Mouse (Mus musculus) limb, embryonic 13.5 days (tissue): ENCODE results near the gene Sh3pxd2a. TPM values are rescaled to one million over a fixed set of nuclear protein-coding genes. Genes with fewer than 3 reads are reported as not detected.

Experiments
- ATAC-seq: fragments of 200-750 bp; cut with Nextera tagmentation; 2 replicates; pipeline ENCODE4 v1.8.0; 2017; ENCODE audit warnings: low read depth, moderate number of reproducible peaks, moderate TSS enrichment; ENCODE audit not compliant: low FRiP score
- H3K27ac ChIP-seq: fragments of 300-500 bp; sonication (generic); 2 replicates; pipeline ENCODE4 v1.5.1; 2015; ENCODE audit warnings: inconsistent platforms, mild to moderate bottlenecking, moderate library complexity
- H3K27me3 ChIP-seq: fragments of 300-500 bp; sonication (generic); 2 replicates; pipeline ENCODE4 v1.6.1; 2015; ENCODE audit warnings: mild to moderate bottlenecking, inconsistent platforms
- H3K36me3 ChIP-seq: fragments of 300-500 bp; sonication (generic); 2 replicates; pipeline ENCODE4 v1.6.1; 2015; ENCODE audit warnings: inconsistent platforms, mild to moderate bottlenecking, moderate library complexity
- H3K4me1 ChIP-seq: fragments of 300-500 bp; sonication (generic); 2 replicates; pipeline ENCODE4 v1.6.1; 2015; ENCODE audit warnings: inconsistent platforms
- H3K4me2 ChIP-seq: fragments of 300-500 bp; sonication (generic); replicated peaks from 2 replicates; pipeline ENCODE4 v1.6.1; 2015; ENCODE audit warnings: inconsistent platforms, mild to moderate bottlenecking, moderate library complexity
- H3K4me3 ChIP-seq: fragments of 300-500 bp; sonication (generic); 2 replicates; pipeline ENCODE4 v1.5.1; 2015; ENCODE audit warnings: moderate library complexity, mild to moderate bottlenecking, inconsistent platforms
- H3K9ac ChIP-seq: fragments of 300-500 bp; sonication (generic); 2 replicates; pipeline ENCODE4 v1.6.1; 2015; ENCODE audit warnings: mild to moderate bottlenecking, inconsistent platforms
- H3K9me3 ChIP-seq: fragments of 300-500 bp; sonication (generic); 2 replicates; pipeline ENCODE4 v1.6.1; 2016; ENCODE audit warnings: inconsistent platforms
- WGBS: fragments of 180-500 bp; shearing (Covaris S2); methylation state at CpG from one replicate; pipeline ENCODE4 v1.1.7; 2015; 5-methylcytosine and 5-hydroxymethylcytosine counted together
- polyA plus RNA-seq: library from polyadenylated mRNA; unstranded; fragments of >200 nt; fragmentation: Nextera tagmentation; extraction: Ambion mirVana; gene quantifications from 2 replicates; pipeline ENCODE4 v1.2.1, GENCODE M21; 2015

The Sh3pxd2a gene
- polyA plus RNA-seq, 1 experiment from 2014 or later: 10.1 TPM

- H3K4me1 ChIP-seq: peaks cover 50% of the 10 kb centered on the region
- H3K4me2 ChIP-seq: peak overlapping the region; percentile 71
- peak overlapping the region; percentile 50 for H3K9ac ChIP-seq
- peak overlapping the region; percentile 10; the same call in 1 of the 2 replicates for H3K4me3 ChIP-seq
- WGBS: 22% methylated on average over 12 of the region's 12 CpGs
- no peak overlapping the region for H3K27ac ChIP-seq
- ATAC-seq: peak; percentile 57; the same call in 1 of the 2 replicates
- no peaks in the 10 kb centered on the region for H3K9me3 ChIP-seq
- H3K36me3 ChIP-seq: no peaks in the 10 kb centered on the region
- peaks cover 13% of the 10 kb centered on the region for H3K27me3 ChIP-seq
These were observed 126.5 kb downstream of the Sh3pxd2a start for GRCm38 (mm10) chr19:47337743-47338142.

GRCm38 (mm10) chr19:47337191-47337590 is 127.0 kb downstream of the Sh3pxd2a start:
- no peak overlapping the region for H3K4me2 ChIP-seq
- H3K9me3 ChIP-seq: no peaks in the 10 kb centered on the region
- H3K36me3 ChIP-seq: no peaks in the 10 kb centered on the region
- H3K4me3 ChIP-seq: no peak overlapping the region
- ATAC-seq: no peak
- WGBS: 79% methylated on average over 7 of the region's 7 CpGs
- H3K27me3 ChIP-seq: peaks cover 8% of the 10 kb centered on the region
- H3K9ac ChIP-seq: no peak overlapping the region
- H3K27ac ChIP-seq: no peak overlapping the region
- peaks cover 52% of the 10 kb centered on the region for H3K4me1 ChIP-seq

GRCm38 (mm10) chr19:47335262-47335661 is 128.9 kb downstream of the Sh3pxd2a start:
- WGBS: 53% methylated on average over 6 of the region's 6 CpGs

GRCm38 (mm10) chr19:47334713-47335112 is 129.5 kb downstream of the Sh3pxd2a start:
- H3K27me3 ChIP-seq: no peaks in the 10 kb centered on the region
- H3K36me3 ChIP-seq: no peaks in the 10 kb centered on the region
- H3K4me2 ChIP-seq: no peak overlapping the region
- no peaks in the 10 kb centered on the region for H3K9me3 ChIP-seq
- peak overlapping the region; percentile 35; the same call in 1 of the 2 replicates for H3K9ac ChIP-seq
- peaks cover 71% of the 10 kb centered on the region for H3K4me1 ChIP-seq
- WGBS: 50% methylated on average over 17 of the region's 17 CpGs
- peak overlapping the region; percentile 22; the same call in 1 of the 2 replicates for H3K27ac ChIP-seq
- ATAC-seq: no peak
- no peak overlapping the region for H3K4me3 ChIP-seq

More at GRCm38 (mm10) chr19:47335262-47335661, 128.9 kb downstream of the Sh3pxd2a start:
- no peak overlapping the region for H3K4me3 ChIP-seq
- H3K4me2 ChIP-seq: no peak overlapping the region
- H3K9me3 ChIP-seq: no peaks in the 10 kb centered on the region
- H3K4me1 ChIP-seq: peaks cover 68% of the 10 kb centered on the region
- no peak overlapping the region for H3K9ac ChIP-seq
- no peak overlapping the region for H3K27ac ChIP-seq
- H3K27me3 ChIP-seq: no peaks in the 10 kb centered on the region
- no peak for ATAC-seq
- no peaks in the 10 kb centered on the region for H3K36me3 ChIP-seq

GRCm38 (mm10) chr19:47330743-47331227 is 133.4 kb downstream of the Sh3pxd2a start:
- H3K9me3 ChIP-seq: no peaks in the 10 kb centered on the region
- 4% methylated on average over 10 of the region's 10 CpGs for WGBS
- peak; percentile 85 for ATAC-seq
- peak overlapping the region; percentile 38 for H3K4me2 ChIP-seq
- H3K4me1 ChIP-seq: peaks cover 83% of the 10 kb centered on the region
- H3K9ac ChIP-seq: peak overlapping the region; percentile 45; the same call in 1 of the 2 replicates
- 0 out of 2 replicates have a peak overlapping the region, but pooled peaks have one; percentile 13 for H3K4me3 ChIP-seq
- H3K36me3 ChIP-seq: no peaks in the 10 kb centered on the region
- no peaks in the 10 kb centered on the region for H3K27me3 ChIP-seq
- H3K27ac ChIP-seq: peak overlapping the region; percentile 91

- no peaks in the 10 kb centered on the region for H3K36me3 ChIP-seq
- WGBS: 63% methylated on average over 1 of the region's 1 CpGs
- no peak for ATAC-seq
These were observed 135.1 kb downstream of the Sh3pxd2a start for GRCm38 (mm10) chr19:47329102-47329501.

GRCm38 (mm10) chr19:47327896-47328882 is 136.0 kb downstream of the Sh3pxd2a start:
- H3K4me2 ChIP-seq: no peak overlapping the region
- ATAC-seq: no peak; the same call in 1 of the 2 replicates
- peak overlapping the region; percentile 78 for H3K27ac ChIP-seq
- no peaks in the 10 kb centered on the region for H3K9me3 ChIP-seq
- H3K4me3 ChIP-seq: no peak overlapping the region
- H3K27me3 ChIP-seq: no peaks in the 10 kb centered on the region
- H3K4me1 ChIP-seq: peaks cover 74% of the 10 kb centered on the region
- 16% methylated on average over 11 of the region's 11 CpGs for WGBS
- H3K9ac ChIP-seq: peak overlapping the region; percentile 39
- H3K36me3 ChIP-seq: no peaks in the 10 kb centered on the region

More at GRCm38 (mm10) chr19:47329102-47329501, 135.1 kb downstream of the Sh3pxd2a start:
- Histone ChIP-seq H3K4me1 (peaks cover 73% of the 10 kb centered on the region), H3K9ac (0 out of 2 replicates have a peak overlapping the region, but pooled peaks have one; percentile 39), H3K4me3 (no peak overlapping the region), H3K9me3 (no peaks in the 10 kb centered on the region), H3K27me3 (no peaks in the 10 kb centered on the region), H3K4me2 (no peak overlapping the region), H3K27ac (peak overlapping the region; percentile 78; the same call in 1 of the 2 replicates)

GRCm38 (mm10) chr19:47325881-47326280 is 138.3 kb downstream of the Sh3pxd2a start:
- Histone ChIP-seq H3K4me2 (no peak overlapping the region), H3K9me3 (no peaks in the 10 kb centered on the region), H3K36me3 (no peaks in the 10 kb centered on the region), H3K27ac (0 out of 2 replicates have a peak overlapping the region, but pooled peaks have one; percentile 34), H3K9ac (no peak overlapping the region), H3K4me1 (peaks cover 77% of the 10 kb centered on the region), H3K27me3 (no peaks in the 10 kb centered on the region), H3K4me3 (no peak overlapping the region)
- 52% methylated on average over 5 of the region's 5 CpGs for WGBS
- no peak for ATAC-seq

GRCm38 (mm10) chr19:47323096-47323849 is 140.9 kb downstream of the Sh3pxd2a start:
- H3K4me1 ChIP-seq: peaks cover 84% of the 10 kb centered on the region
- H3K4me2 ChIP-seq: no peak overlapping the region
- H3K9ac ChIP-seq: no peak overlapping the region
- H3K27me3 ChIP-seq: no peaks in the 10 kb centered on the region
- no peaks in the 10 kb centered on the region for H3K36me3 ChIP-seq
- H3K27ac ChIP-seq: peak overlapping the region; percentile 55
- WGBS: 53% methylated on average over 11 of the region's 11 CpGs
- no peaks in the 10 kb centered on the region for H3K9me3 ChIP-seq
- no peak overlapping the region for H3K4me3 ChIP-seq
- ATAC-seq: no peak

- H3K4me1 ChIP-seq: peaks cover 89% of the 10 kb centered on the region
- 16% methylated on average over 8 of the region's 8 CpGs for WGBS
- peak; percentile 20; the same call in 1 of the 2 replicates for ATAC-seq
- H3K36me3 ChIP-seq: no peaks in the 10 kb centered on the region
- H3K9ac ChIP-seq: peak overlapping the region; percentile 55; the same call in 1 of the 2 replicates
- H3K4me3 ChIP-seq: 0 out of 2 replicates have a peak overlapping the region, but pooled peaks have one; percentile 2
- no peaks in the 10 kb centered on the region for H3K27me3 ChIP-seq
- peak overlapping the region; percentile 42 for H3K4me2 ChIP-seq
- H3K9me3 ChIP-seq: no peaks in the 10 kb centered on the region
- H3K27ac ChIP-seq: peak overlapping the region; percentile 78
These were observed 143.9 kb downstream of the Sh3pxd2a start for GRCm38 (mm10) chr19:47320331-47320668.

GRCm38 (mm10) chr19:47319521-47320330 is 144.5 kb downstream of the Sh3pxd2a start:
- peak overlapping the region; percentile 55 for H3K9ac ChIP-seq
- 0 out of 2 replicates have a peak overlapping the region, but pooled peaks have one; percentile 2 for H3K4me3 ChIP-seq
- H3K36me3 ChIP-seq: no peaks in the 10 kb centered on the region
- no peaks in the 10 kb centered on the region for H3K9me3 ChIP-seq
- peak overlapping the region; percentile 42 for H3K4me2 ChIP-seq
- peaks cover 95% of the 10 kb centered on the region for H3K4me1 ChIP-seq
- WGBS: 55% methylated on average over 10 of the region's 10 CpGs
- H3K27me3 ChIP-seq: no peaks in the 10 kb centered on the region
- no peak for ATAC-seq
- peak overlapping the region; percentile 78 for H3K27ac ChIP-seq
